Mouse (Mus musculus): ENCODE data around the gene Scn11a. TPM values are rescaled to one million over a fixed set of nuclear protein-coding genes. Genes with fewer than 3 reads are reported as not detected.
A peak's percentile ranks its signal among the peaks of the same experiment; 100 is the strongest.

The Scn11a gene
- total RNA-seq, 2 experiments from 2014 or later, result 0.16 to 0.34 TPM

- intact Hi-C loops (cut with DNase I), result no loop called here
- DNase-seq (ENCODE audit: low spot score in 2 of 2), result no peak
These were observed 23.8 kb downstream of the Scn11a start for GRCm38 (mm10) chr9:119801460-119801859.

DNA sequence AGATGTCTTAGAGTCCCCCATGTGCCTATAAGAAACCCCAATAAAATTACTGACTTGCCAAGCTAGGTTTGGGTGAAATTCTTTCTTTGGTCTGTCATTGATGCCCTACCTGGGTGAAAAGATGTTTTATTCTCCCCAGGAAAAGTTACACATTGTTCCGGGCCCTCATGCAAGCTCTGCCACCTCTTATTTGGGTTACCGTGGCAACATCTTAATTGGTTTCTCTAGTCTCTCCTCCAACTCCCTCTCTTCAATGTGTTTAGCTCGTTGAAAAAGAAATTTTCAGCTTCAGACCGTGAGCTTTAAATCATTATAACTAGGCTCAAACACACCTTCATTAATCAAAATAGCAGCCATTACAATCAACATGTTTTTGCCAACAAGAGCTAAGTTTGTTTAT is 28.5 kb downstream of the Scn11a start:
- peak in 1 of 2 experiments; percentile 12 for DNase-seq (ENCODE audit: low spot score in 2 of 2)
- intact Hi-C loops (cut with DNase I), result no loop called here

GRCm38 (mm10) chr9:119795254-119795912 is 29.9 kb downstream of the Scn11a start:
- DNase-seq (ENCODE audit: low spot score in 2 of 2), result no peak
- intact Hi-C loops (cut with DNase I), result no loop called here

DNA sequence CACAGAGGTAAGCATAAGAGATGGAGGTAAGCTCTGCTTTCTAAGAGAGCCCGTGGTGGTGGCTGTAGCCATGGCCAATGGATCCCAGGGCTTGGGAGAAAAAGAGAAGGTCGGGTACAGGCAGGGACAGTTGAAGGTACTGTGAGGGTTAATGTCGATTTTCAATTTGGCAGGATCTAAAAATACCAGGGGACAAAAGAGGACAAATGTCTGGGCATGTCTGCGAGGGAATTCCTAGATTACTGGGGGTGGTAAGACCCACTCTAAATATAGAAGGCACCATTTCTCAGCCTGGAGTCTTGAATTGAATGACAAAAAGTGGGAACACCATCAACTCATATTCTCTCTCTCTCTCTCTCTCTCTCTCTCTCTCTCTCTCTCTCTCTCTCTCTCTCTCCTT is 30.8 kb downstream of the Scn11a start:
- intact Hi-C loops (cut with DNase I), result no loop called here
- DNase-seq (ENCODE audit: low spot score in 2 of 2), result no peak

- intact Hi-C loops (cut with DNase I), result no loop called here
- DNase-seq (ENCODE audit: low spot score in 2 of 2), result no peak
These were observed 32.8 kb downstream of the Scn11a start for GRCm38 (mm10) chr9:119792505-119792904.

DNA sequence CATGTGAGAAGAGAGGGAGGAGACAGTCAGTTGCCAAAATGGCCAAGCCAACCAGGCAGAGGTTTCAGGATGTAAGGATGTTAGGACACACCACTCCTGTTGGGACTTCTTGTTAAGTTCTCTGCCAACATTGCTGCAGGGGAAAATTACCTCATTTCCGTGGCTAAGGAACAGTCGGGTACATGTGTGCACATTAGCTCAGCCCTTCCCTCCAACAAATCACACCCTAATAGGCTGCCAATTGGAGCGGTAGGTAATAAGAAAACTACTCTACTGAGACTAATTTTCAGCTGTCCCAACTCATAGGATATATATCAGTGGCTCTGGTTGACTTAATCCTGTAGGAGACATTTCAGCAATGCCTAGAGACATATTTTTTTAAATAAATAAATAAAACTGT is 44.4 kb downstream of the Scn11a start:
- intact Hi-C loops (cut with DNase I), result no loop called here
- DNase-seq (ENCODE audit: low spot score in 2 of 2), result no peak

- intact Hi-C loops (cut with DNase I), result no loop called here
- DNase-seq (ENCODE audit: low spot score in 2 of 2), result no peak
These were observed 48.6 kb downstream of the Scn11a start for GRCm38 (mm10) chr9:119776661-119777060.

DNA sequence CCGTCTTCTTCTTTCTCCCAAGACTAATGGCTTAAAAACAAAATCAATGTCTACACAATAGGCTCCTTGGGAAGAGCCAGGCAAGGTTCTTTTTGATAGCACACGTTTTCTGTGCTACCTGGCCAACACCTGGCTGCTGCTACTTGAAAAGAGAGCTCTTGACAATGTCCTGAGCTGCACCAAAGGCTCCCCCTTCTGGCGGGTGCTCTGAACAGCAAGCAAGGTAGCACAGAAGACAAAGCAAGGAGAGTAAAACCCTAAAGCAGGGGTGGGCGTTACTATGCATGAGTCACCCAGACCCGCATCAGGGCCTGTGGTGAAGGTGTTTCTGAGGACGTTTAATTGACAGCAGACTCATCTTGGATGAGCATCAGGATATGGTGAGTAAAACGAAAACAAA is 56.7 kb downstream of the Scn11a start:
- intact Hi-C loops (cut with DNase I), result no loop called here
- DNase-seq (ENCODE audit: low spot score in 2 of 2), result peak in 1 of 2 experiments; percentile 6

DNA sequence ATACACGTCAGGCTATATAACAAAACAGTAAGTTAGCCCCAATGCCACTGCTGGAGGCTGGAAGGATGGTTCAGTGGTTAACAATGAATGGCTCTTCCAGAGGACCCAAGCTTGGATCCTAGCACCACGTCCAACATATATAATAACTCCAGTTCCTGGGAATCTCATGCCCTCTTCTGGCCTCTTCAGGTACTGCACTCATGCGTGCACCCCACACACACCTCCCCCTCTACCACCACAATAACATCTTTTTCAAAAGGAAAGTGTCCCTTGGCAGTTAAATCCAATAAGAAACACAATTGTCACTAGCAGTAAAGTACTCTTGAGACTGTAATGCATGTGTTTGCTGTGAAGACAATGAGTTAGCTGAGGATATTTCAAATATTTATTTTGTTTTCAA is 65.0 kb downstream of the Scn11a start:
- no peak for DNase-seq (ENCODE audit: low spot score in 2 of 2)
- intact Hi-C loops (cut with DNase I), result no loop called here

DNA sequence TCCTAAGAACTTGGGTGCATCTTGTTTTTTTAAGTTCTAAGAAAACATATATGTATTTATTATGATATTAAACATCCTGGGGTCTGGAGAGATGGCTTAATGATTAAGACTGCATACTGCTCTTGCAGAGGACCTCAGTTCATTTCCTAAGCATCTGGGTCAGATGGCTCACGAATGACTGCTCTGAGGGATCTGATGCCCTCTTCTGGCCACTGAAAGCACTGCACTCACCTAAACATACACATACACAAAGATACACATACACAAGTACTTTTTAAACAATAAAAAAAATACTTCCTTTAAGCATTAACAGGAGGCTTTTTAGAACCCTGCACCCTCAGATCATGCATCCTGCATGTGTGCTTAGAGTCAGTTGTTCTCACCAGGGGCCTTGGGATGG is 65.8 kb downstream of the Scn11a start:
- intact Hi-C loops (cut with DNase I), result no loop called here

DNA sequence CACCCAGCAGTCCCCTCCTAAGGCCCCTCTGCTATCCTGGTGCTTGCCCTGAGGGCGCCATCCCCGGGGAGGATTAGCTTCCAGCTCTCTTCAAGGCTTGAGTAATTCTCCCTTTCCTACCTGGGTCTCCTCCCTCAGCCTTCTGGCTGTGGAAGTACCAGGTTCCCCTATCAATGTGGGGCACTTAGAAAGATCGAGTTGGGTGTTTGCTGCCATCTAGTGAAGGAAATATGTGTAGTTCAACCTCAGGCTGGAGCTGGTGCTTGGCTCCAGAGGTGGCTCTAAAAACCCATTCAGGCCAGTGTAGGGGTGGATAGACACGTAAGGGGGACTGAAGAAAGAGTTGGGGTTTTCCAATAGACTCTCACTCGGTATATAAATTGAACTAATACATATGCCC is 73.7 kb downstream of the Scn11a start:
- peak; percentile 42 to 67 for DNase-seq (ENCODE audit: low spot score in 2 of 2)
- intact Hi-C loops (cut with DNase I), result loop anchor here (1.0 to 2.0 kb wide), 2 partner anchors 104 to 291 kb away; no protein-coding TSS in a partner anchor

More for the DNA sequence above, 65.8 kb downstream of the Scn11a start:
- no peak for DNase-seq (ENCODE audit: low spot score in 2 of 2)

DNA sequence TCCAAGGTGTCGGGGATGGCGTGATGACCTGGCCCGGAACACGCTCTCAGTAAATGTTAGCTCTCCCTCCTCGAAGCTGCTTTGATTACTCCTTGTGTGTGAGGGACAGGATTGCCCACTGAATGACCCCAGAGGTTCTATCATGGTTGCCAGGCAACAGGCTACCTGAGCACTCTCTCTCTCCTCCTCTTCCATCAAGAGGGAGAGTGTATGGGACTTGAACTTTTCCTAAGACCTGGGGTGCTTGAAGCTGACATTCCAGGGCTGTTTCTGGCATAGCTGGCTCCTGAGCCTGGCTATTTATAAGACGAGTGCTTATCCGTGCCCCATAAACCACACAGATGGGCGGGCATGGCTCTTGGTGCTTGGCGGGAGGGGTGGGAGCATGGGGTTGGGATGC is 76.1 kb downstream of the Scn11a start:
- no peak for DNase-seq (ENCODE audit: low spot score in 2 of 2)
- intact Hi-C loops (cut with DNase I), result no loop called here

- DNase-seq (ENCODE audit: low spot score in 2 of 2), result no peak
- intact Hi-C loops (cut with DNase I), result no loop called here
These were observed 81.4 kb downstream of the Scn11a start for GRCm38 (mm10) chr9:119743900-119744299.

DNA sequence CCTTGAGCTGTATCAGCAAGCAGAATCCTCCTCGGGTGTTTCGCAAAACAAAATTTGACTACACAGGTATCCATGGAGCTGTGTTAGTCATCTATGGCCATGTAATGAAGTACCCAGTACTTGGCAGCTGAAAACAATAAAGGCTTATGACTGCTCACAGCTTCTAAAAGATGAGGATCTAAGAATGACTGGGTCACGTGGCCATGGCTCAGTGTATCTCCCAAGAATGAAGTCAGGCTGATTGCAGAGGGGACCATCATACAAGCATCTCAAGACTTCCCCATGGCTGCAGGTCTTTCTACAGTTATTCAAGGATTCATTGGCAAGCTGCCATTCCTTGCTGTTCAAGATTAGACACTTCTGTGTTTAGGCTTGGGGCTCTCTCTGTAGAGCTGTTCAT is 81.9 kb downstream of the Scn11a start:
- DNase-seq (ENCODE audit: low spot score in 2 of 2), result no peak
- intact Hi-C loops (cut with DNase I), result no loop called here

- intact Hi-C loops (cut with DNase I), result no loop called here
- DNase-seq (ENCODE audit: low spot score in 2 of 2), result no peak
These were observed 84.0 kb downstream of the Scn11a start for GRCm38 (mm10) chr9:119741101-119741786.

DNA sequence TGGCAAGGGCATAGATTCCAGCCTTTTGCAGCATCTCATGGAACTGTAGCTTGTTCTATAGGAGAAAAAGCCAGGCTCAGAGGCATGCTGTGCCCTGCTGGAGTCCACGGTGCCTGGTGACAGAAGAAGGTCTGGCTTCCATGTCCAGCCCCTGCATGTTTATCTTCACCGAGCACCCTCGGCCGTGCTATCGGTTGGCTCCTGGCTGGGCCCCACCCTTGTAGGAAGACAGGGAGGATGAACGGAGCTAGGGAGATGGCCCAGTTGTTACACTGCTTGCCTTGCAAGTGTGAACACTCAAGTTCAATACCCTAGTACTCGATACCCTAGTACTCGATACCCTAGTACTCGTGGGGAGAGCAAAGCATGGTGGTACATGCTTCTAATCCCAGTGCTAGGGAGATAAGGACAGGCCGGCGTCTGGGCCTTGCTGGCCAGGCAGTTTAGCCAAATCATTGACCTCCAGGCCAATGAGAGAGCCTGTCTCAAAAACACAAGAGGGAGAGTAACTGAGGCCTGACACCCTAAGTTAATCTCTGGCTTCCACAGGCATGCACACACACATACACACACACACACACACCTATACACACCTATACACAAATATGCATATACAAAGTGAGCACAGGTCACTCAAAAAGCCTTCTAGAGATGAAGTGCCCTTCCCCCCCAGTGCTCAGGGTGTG is 96.7 kb downstream of the Scn11a start:
- intact Hi-C loops (cut with DNase I), result no loop called here
- no peak for DNase-seq (ENCODE audit: low spot score in 2 of 2)

- intact Hi-C loops (cut with DNase I), result no loop called here
- no peak for DNase-seq (ENCODE audit: low spot score in 2 of 2)
These were observed 98.3 kb downstream of the Scn11a start for GRCm38 (mm10) chr9:119726990-119727389.

- intact Hi-C loops (cut with DNase I), result no loop called here
- DNase-seq (ENCODE audit: low spot score in 2 of 2), result peak in 1 of 2 experiments; percentile 31
These were observed 99.9 kb downstream of the Scn11a start for GRCm38 (mm10) chr9:119725293-119725862.

DNA sequence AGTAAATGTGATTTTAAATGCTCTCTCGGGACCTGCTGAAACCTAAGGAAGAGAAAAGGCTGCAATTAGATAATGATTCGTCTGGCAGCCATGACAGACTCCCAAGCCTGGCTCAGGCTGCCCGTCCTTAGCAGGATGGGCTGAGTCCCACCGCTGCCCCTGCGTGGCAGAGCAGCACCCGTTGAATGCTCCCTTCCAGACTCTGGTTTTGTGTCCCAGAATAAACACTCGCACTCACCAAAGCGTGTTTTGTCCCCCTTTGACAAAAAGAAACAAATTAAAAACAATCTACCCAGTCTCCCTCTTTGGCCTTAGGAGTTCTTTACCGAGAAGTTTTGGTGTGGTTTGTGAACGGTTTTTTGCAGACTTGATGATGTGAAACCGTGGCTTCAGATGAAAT is 106.0 kb downstream of the Scn11a start, which contains the start of gene Scn10a:
Scn10a (minus strand) TSS at position 101 of the 400 bp plus-strand sequence.
- intact Hi-C loops (cut with DNase I), result no loop called here
- no peak for DNase-seq (ENCODE audit: low spot score in 2 of 2)

GRCm38 (mm10) chr9:119706700-119707099 is 118.6 kb downstream of the Scn11a start:
- DNase-seq (ENCODE audit: low spot score in 2 of 2), result no peak
- intact Hi-C loops (cut with DNase I), result no loop called here
